Mouse (Mus musculus): ENCODE results near the gene Adcy2. TPM values are rescaled to one million over a fixed set of nuclear protein-coding genes. Genes with fewer than 3 reads are reported as not detected.

The Adcy2 gene
- total RNA-seq, 2 experiments from 2014 or later: not detected

- ATAC-seq (replicated peaks; ENCODE audit: low FRiP score, poor library complexity, severe bottlenecking): no peak
Measured at GRCm38 (mm10) chr13:68581086-68581740, 418.1 kb downstream of the Adcy2 start.

- ATAC-seq (replicated peaks; ENCODE audit: low FRiP score, poor library complexity, severe bottlenecking): no peak
Measured at GRCm38 (mm10) chr13:68577945-68578344, 421.4 kb downstream of the Adcy2 start.

- no peak for ATAC-seq (replicated peaks; ENCODE audit: low FRiP score, poor library complexity, severe bottlenecking)
Measured at GRCm38 (mm10) chr13:68574398-68574797, 424.9 kb downstream of the Adcy2 start.

GRCm38 (mm10) chr13:68572966-68573913 is 426.1 kb downstream of the Adcy2 start:
- no peak for ATAC-seq (replicated peaks; ENCODE audit: low FRiP score, poor library complexity, severe bottlenecking)

- no peak for ATAC-seq (replicated peaks; ENCODE audit: low FRiP score, poor library complexity, severe bottlenecking)
Measured at GRCm38 (mm10) chr13:68572247-68572646, 427.1 kb downstream of the Adcy2 start.
